Mouse (Mus musculus) thymus, postnatal 14 days (tissue): ENCODE measurements around the gene Ybx1.

Experiments used
- DNase-seq: peaks from one replicate; pipeline ENCODE4 v3.0.0; 2021

The Ybx1 gene

GRCm38 (mm10) chr4:119263459-119263858 is 30.9 kb downstream of the Ybx1 start:
- no peak for DNase-seq

GRCm38 (mm10) chr4:119262483-119262882 is 31.9 kb downstream of the Ybx1 start:
- DNase-seq = no peak

GRCm38 (mm10) chr4:119261087-119261713 is 33.2 kb downstream of the Ybx1 start:
- DNase-seq = no peak

GRCm38 (mm10) chr4:119259344-119260254 is 34.8 kb downstream of the Ybx1 start:
- no peak for DNase-seq

GRCm38 (mm10) chr4:119257083-119257482 is 37.3 kb downstream of the Ybx1 start:
- DNase-seq = no peak

GRCm38 (mm10) chr4:119255351-119255750 is 39.1 kb downstream of the Ybx1 start, which contains the start of gene Cldn19:
TSS of gene Cldn19 (plus strand) at chr4:119255414.
- DNase-seq = no peak

- no peak for DNase-seq
Measured at GRCm38 (mm10) chr4:119254012-119254618, 40.3 kb downstream of the Ybx1 start.

GRCm38 (mm10) chr4:119252025-119252808 is 42.2 kb downstream of the Ybx1 start:
- DNase-seq = no peak

GRCm38 (mm10) chr4:119248407-119248965 is 45.9 kb downstream of the Ybx1 start:
- DNase-seq = no peak

GRCm38 (mm10) chr4:119247462-119248235 is 46.8 kb downstream of the Ybx1 start:
- peak; percentile 85 for DNase-seq

- peak; percentile 49 for DNase-seq
Measured at GRCm38 (mm10) chr4:119246688-119247225, 47.6 kb downstream of the Ybx1 start.

GRCm38 (mm10) chr4:119245961-119246360 is 48.4 kb downstream of the Ybx1 start:
- no peak for DNase-seq

GRCm38 (mm10) chr4:119245556-119245955 is 48.8 kb downstream of the Ybx1 start:
- no peak for DNase-seq

- no peak for DNase-seq
Measured at GRCm38 (mm10) chr4:119244468-119245240, 49.8 kb downstream of the Ybx1 start.

GRCm38 (mm10) chr4:119242571-119242970 is 51.8 kb downstream of the Ybx1 start:
- no peak for DNase-seq

GRCm38 (mm10) chr4:119241664-119242063 is 52.7 kb downstream of the Ybx1 start:
- peak; percentile 56 for DNase-seq

GRCm38 (mm10) chr4:119239181-119239682 is 55.2 kb downstream of the Ybx1 start:
- DNase-seq = peak; percentile 44

GRCm38 (mm10) chr4:119238661-119239060 is 55.7 kb downstream of the Ybx1 start:
- DNase-seq = no peak

GRCm38 (mm10) chr4:119234348-119234747 is 60.1 kb downstream of the Ybx1 start:
- DNase-seq = no peak

- no peak for DNase-seq
Measured at GRCm38 (mm10) chr4:119233256-119233901, 61.0 kb downstream of the Ybx1 start.
